Mouse (Mus musculus): ENCODE results near the gene Enox1. TPM values are rescaled to one million over a fixed set of nuclear protein-coding genes. Genes with fewer than 3 reads are reported as not detected.

Gene Enox1
- polyA plus RNA-seq, 1 experiment, result 0.06 TPM

GRCm38 (mm10) chr14:77669494-77669893, 512.9 kb downstream of the Enox1 start:
- Histone ChIP-seq H3K4me1 (ENCODE audit: control insufficient read depth, insufficient read depth, insufficient read length) (no peaks in the 10 kb centered on the region), H3K27me3 (ENCODE audit: control insufficient read depth, insufficient read depth, low read length) (no peaks in the 10 kb centered on the region), H3K27ac (ENCODE audit: insufficient read depth, low read length) (no peak overlapping the region), H3K4me3 (ENCODE audit: extremely low read depth, insufficient read depth, insufficient read length) (no peak overlapping the region), H3K36me3 (ENCODE audit: control insufficient read depth, insufficient read depth, low read length) (no peaks in the 10 kb centered on the region)
- no peak for DNase-seq (ENCODE audit: low read depth in 1 of 2, low spot score in 2 of 2)
- 92% methylated on average over 7 of the region's 7 CpGs for WGBS
- TF ChIP-seq POLR2A (IDR thresholded peaks at IDR 0.05; ENCODE audit: low read depth, low read length) (no peak), CTCF (IDR thresholded peaks at IDR 0.05; ENCODE audit: extremely low read depth, insufficient read depth, insufficient read length, insufficient replicate concordance) (no peak)

DNA sequence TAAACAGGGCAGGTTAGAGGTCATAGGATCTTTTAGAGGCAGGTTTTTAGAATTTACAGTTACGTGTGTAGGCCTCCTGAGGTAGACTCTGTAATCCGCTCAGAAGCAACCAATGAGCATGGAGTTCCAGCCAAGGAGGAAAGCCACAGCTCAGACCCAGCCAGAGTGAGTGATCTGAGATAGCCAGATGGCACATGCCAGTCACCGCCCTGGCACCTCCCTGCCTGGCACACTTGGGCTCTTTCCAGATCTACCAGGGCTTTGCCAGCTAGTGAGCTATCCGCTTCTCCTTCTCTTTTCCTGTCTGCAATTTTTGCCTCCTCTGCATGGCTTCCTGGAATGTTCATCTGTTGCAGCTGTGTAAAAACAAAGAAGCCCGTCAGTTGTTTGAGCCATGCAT, 514.4 kb downstream of the Enox1 start:
- TF ChIP-seq POLR2A (IDR thresholded peaks at IDR 0.05; ENCODE audit: low read depth, low read length) (no peak), CTCF (IDR thresholded peaks at IDR 0.05; ENCODE audit: extremely low read depth, insufficient read depth, insufficient read length, insufficient replicate concordance) (no peak)
- WGBS, result 87% methylated on average over 5 of the region's 5 CpGs
- H3K4me1 ChIP-seq (ENCODE audit: control insufficient read depth, insufficient read depth, insufficient read length), result no peaks in the 10 kb centered on the region
- H3K27ac ChIP-seq (ENCODE audit: insufficient read depth, low read length), result no peak overlapping the region
- DNase-seq (ENCODE audit: low read depth in 1 of 2, low spot score in 2 of 2), result no peak
- no peaks in the 10 kb centered on the region for H3K27me3 ChIP-seq (ENCODE audit: control insufficient read depth, insufficient read depth, low read length)
- no peak overlapping the region for H3K4me3 ChIP-seq (ENCODE audit: extremely low read depth, insufficient read depth, insufficient read length)
- H3K36me3 ChIP-seq (ENCODE audit: control insufficient read depth, insufficient read depth, low read length), result no peaks in the 10 kb centered on the region

GRCm38 (mm10) chr14:77671961-77672360, 515.4 kb downstream of the Enox1 start:
- Histone ChIP-seq H3K27ac (ENCODE audit: insufficient read depth, low read length) (no peak overlapping the region), H3K4me1 (ENCODE audit: control insufficient read depth, insufficient read depth, insufficient read length) (no peaks in the 10 kb centered on the region), H3K36me3 (ENCODE audit: control insufficient read depth, insufficient read depth, low read length) (no peaks in the 10 kb centered on the region), H3K27me3 (ENCODE audit: control insufficient read depth, insufficient read depth, low read length) (no peaks in the 10 kb centered on the region), H3K4me3 (ENCODE audit: extremely low read depth, insufficient read depth, insufficient read length) (no peak overlapping the region)
- TF ChIP-seq POLR2A (IDR thresholded peaks at IDR 0.05; ENCODE audit: low read depth, low read length) (no peak), CTCF (IDR thresholded peaks at IDR 0.05; ENCODE audit: extremely low read depth, insufficient read depth, insufficient read length, insufficient replicate concordance) (no peak)
- DNase-seq (ENCODE audit: low read depth in 1 of 2, low spot score in 2 of 2), result no peak
- 96% methylated on average over 11 of the region's 11 CpGs for WGBS

GRCm38 (mm10) chr14:77673138-77673537, 516.6 kb downstream of the Enox1 start:
- Histone ChIP-seq H3K4me3 (ENCODE audit: extremely low read depth, insufficient read depth, insufficient read length) (no peak overlapping the region), H3K27ac (ENCODE audit: insufficient read depth, low read length) (no peak overlapping the region), H3K36me3 (ENCODE audit: control insufficient read depth, insufficient read depth, low read length) (no peaks in the 10 kb centered on the region), H3K4me1 (ENCODE audit: control insufficient read depth, insufficient read depth, insufficient read length) (no peaks in the 10 kb centered on the region), H3K27me3 (ENCODE audit: control insufficient read depth, insufficient read depth, low read length) (no peaks in the 10 kb centered on the region)
- DNase-seq (ENCODE audit: low read depth in 1 of 2, low spot score in 2 of 2), result no peak
- TF ChIP-seq POLR2A (IDR thresholded peaks at IDR 0.05; ENCODE audit: low read depth, low read length) (no peak), CTCF (IDR thresholded peaks at IDR 0.05; ENCODE audit: extremely low read depth, insufficient read depth, insufficient read length, insufficient replicate concordance) (no peak)
- 72% methylated on average over 8 of the region's 8 CpGs for WGBS

- no peaks in the 10 kb centered on the region for H3K27me3 ChIP-seq (ENCODE audit: control insufficient read depth, insufficient read depth, low read length)
- 81% methylated on average over 7 of the region's 7 CpGs for WGBS
- H3K27ac ChIP-seq (ENCODE audit: insufficient read depth, low read length), result no peak overlapping the region
- DNase-seq (ENCODE audit: low read depth in 1 of 2, low spot score in 2 of 2), result no peak
- H3K36me3 ChIP-seq (ENCODE audit: control insufficient read depth, insufficient read depth, low read length), result no peaks in the 10 kb centered on the region
- H3K4me1 ChIP-seq (ENCODE audit: control insufficient read depth, insufficient read depth, insufficient read length), result no peaks in the 10 kb centered on the region
- no peak overlapping the region for H3K4me3 ChIP-seq (ENCODE audit: extremely low read depth, insufficient read depth, insufficient read length)
- TF ChIP-seq POLR2A (IDR thresholded peaks at IDR 0.05; ENCODE audit: low read depth, low read length), result no peak
- no peak for TF ChIP-seq CTCF (IDR thresholded peaks at IDR 0.05; ENCODE audit: extremely low read depth, insufficient read depth, insufficient read length, insufficient replicate concordance)
These were observed 521.4 kb downstream of the Enox1 start for GRCm38 (mm10) chr14:77677951-77678350.

DNA sequence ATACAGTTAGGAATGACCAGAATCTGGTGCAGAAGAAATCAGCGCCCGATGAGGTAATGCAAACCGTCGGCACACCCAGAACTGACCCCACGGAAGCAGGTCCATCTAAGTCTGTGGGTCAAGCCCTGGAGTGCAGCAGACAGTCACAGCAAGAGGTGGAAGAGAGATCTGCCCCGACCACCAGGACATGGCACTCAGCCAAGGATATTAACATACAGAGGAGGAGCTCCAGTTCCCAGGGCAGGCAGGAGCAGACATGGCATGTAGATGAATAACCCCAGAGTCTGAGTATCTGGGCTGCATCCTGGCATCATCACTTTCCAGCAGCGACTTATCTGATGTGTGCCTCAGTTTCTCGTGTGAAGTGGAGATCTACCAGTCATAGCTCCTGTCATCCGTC, 523.3 kb downstream of the Enox1 start:
- WGBS, result 83% methylated on average over 9 of the region's 9 CpGs
- TF ChIP-seq POLR2A (IDR thresholded peaks at IDR 0.05; ENCODE audit: low read depth, low read length) (no peak), CTCF (IDR thresholded peaks at IDR 0.05; ENCODE audit: extremely low read depth, insufficient read depth, insufficient read length, insufficient replicate concordance) (no peak)
- no peak overlapping the region for H3K4me3 ChIP-seq (ENCODE audit: extremely low read depth, insufficient read depth, insufficient read length)
- no peak for DNase-seq (ENCODE audit: low read depth in 1 of 2, low spot score in 2 of 2)
- H3K36me3 ChIP-seq (ENCODE audit: control insufficient read depth, insufficient read depth, low read length), result no peaks in the 10 kb centered on the region
- H3K27ac ChIP-seq (ENCODE audit: insufficient read depth, low read length), result no peak overlapping the region
- no peaks in the 10 kb centered on the region for H3K27me3 ChIP-seq (ENCODE audit: control insufficient read depth, insufficient read depth, low read length)
- H3K4me1 ChIP-seq (ENCODE audit: control insufficient read depth, insufficient read depth, insufficient read length), result no peaks in the 10 kb centered on the region

DNA sequence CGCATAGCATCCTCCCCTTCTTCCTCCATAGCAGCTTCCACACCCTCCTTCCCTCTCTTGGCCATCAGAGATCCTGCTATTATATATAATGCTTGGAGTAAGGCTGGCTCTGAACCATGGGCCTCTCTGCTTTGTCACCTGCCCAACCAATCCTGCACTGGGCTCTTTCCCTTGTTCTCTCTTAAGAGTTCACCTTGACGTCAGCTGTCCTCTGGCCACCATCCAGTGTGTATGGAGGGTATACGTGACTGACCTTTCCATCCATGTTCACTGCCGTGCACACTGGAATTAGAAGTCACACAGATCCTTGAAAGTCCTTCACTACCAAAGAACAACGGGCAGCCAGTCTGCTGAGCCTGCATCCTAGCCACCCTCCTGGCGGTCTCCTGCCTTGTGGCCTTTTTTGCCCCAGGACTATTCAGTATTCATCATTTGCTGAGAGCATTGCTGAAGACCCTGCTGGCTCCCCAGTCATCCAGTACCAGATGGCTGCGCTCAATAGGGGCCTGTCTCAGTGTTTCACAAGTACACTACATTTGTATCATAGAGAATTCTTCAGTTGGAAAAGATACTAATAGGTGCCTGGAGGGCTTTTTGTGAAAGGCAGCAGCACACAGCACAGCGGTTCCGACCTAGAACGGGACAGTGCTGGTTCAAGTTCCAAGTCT, 526.5 kb downstream of the Enox1 start:
- 93% methylated on average over 10 of the region's 10 CpGs for WGBS
- DNase-seq (ENCODE audit: low read depth in 1 of 2, low spot score in 2 of 2), result no peak
- Histone ChIP-seq H3K4me1 (ENCODE audit: control insufficient read depth, insufficient read depth, insufficient read length) (no peaks in the 10 kb centered on the region), H3K36me3 (ENCODE audit: control insufficient read depth, insufficient read depth, low read length) (no peaks in the 10 kb centered on the region), H3K27ac (ENCODE audit: insufficient read depth, low read length) (no peak overlapping the region), H3K27me3 (ENCODE audit: control insufficient read depth, insufficient read depth, low read length) (no peaks in the 10 kb centered on the region), H3K4me3 (ENCODE audit: extremely low read depth, insufficient read depth, insufficient read length) (no peak overlapping the region)
- no peak for TF ChIP-seq CTCF (IDR thresholded peaks at IDR 0.05; ENCODE audit: extremely low read depth, insufficient read depth, insufficient read length, insufficient replicate concordance)
- TF ChIP-seq POLR2A (IDR thresholded peaks at IDR 0.05; ENCODE audit: low read depth, low read length), result no peak

Data from spleen, adult 2 months (tissue).